Mouse (Mus musculus) thymus, postnatal 10 days (tissue): ENCODE data around the gene Arnt.

ENCODE experiments used
- DNase-seq, 2 experiments: peaks; one replicate each; pipeline ENCODE4 v3.0.0; 2021; ENCODE audit warnings: low spot score in 2 of 2

The Arnt gene

GRCm38 (mm10) chr3:95456367-95456766, 22.2 kb downstream of the Arnt start:
- DNase-seq, result no peak

DNA sequence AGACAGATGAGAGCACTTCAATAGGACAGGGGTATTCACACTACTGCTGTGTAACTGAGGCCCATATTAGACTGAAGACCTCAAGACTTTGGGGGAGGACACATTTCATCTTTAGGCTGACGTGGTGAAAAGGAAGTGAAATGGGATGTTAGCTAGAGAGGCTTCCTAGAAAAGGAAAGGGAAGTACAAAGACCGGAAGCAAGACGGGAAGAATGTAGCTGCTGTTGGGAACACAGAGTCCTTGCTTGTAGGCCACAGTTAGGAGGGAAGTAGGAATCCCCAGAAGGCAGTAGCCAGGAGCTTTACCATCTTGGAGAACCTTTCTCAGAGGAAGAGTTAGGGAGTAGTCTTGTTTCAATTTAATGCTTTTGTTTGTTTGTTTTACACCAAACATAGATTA, 23.6 kb downstream of the Arnt start:
- DNase-seq, result no peak

GRCm38 (mm10) chr3:95459381-95459780, 25.2 kb downstream of the Arnt start:
- DNase-seq, result no peak

- DNase-seq, result no peak
Measured at GRCm38 (mm10) chr3:95463852-95464251, 29.7 kb downstream of the Arnt start.

- DNase-seq, result no peak
Measured at GRCm38 (mm10) chr3:95478966-95479365, 44.8 kb downstream of the Arnt start.

GRCm38 (mm10) chr3:95486421-95486820, 52.2 kb downstream of the Arnt start:
- DNase-seq, result no peak

- no peak for DNase-seq
Measured at GRCm38 (mm10) chr3:95488679-95489078, 54.5 kb downstream of the Arnt start.

DNA sequence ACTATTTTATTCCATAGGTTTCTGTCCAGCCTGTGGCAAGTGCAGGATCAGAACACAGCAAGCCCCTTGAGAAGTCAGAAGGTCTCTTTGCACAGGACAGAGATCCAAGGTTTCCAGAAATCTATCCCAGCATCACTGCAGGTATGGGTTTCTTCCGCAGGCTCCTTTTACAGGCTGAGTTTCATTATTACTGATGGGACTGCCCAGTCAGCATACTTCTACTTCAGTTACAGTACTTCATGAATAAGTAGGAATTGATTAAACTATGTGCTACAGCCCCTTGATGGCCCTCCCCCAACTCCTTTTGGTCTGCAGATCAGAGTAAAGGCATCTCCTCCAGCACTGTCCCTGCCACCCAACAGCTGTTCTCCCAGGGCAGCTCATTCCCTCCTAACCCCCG, 56.0 kb downstream of the Arnt start:
- DNase-seq, result no peak

DNA sequence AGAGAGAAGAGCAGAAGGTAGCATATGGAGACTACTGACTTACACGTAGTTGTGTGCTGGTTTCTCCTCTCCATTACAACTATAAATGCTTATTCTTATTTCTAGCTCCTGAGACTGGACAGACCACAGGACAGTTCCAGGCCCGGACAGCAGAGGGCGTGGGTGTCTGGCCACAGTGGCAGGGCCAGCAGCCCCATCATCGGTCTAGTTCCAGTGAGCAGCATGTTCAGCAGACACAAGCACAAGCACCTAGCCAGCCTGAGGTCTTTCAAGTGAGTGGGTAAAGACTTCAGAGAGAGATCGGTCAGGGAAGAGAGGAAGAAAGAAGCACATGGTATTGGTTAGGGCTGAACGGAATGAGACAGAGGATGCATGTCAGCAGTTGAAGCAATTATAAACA, 60.2 kb downstream of the Arnt start:
- DNase-seq, result peak in 1 of 2 experiments; percentile 31

DNA sequence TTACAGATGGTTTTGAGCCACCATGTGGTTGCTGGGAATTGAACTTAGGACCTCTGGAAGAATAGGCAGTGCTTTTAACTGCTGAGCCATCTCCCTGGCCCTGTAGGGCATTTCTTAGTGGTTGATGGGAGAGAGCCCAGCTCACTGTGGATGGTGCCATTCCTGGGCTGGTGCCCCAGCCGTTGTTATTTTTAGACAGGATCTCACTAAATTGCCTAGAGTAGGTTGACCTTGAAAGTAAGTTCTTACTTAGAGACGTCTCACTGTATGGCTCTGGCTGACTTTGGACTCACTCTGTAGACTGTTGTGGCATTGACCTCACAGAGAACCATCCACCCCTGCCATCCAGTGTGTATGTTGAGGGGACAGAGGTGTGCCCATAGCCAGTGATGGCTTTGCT, 64.0 kb downstream of the Arnt start:
- DNase-seq, result no peak

DNA sequence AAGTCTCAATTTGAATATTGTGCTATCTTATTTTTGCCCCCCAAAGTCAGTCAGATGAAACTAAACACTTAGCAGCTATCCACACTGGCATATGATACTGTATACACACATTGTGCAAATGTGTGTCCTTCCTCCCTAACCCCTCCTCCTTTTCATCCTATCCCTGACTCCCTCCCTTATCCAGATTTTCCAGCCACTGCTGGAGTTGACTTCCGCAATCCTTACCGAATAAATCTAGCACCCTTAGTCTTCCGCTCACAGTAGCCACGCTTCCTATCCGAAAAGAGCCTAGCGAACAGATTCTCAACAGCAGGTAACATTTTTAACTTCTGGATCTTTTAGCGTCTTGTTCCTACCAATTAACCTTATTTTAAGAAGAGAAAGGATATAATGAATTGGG, 64.8 kb downstream of the Arnt start, which contains the start of gene Ctsk:
Gene Ctsk (plus strand): TSS at position 233 of the 400 bp plus-strand sequence.
- no peak for DNase-seq

DNA sequence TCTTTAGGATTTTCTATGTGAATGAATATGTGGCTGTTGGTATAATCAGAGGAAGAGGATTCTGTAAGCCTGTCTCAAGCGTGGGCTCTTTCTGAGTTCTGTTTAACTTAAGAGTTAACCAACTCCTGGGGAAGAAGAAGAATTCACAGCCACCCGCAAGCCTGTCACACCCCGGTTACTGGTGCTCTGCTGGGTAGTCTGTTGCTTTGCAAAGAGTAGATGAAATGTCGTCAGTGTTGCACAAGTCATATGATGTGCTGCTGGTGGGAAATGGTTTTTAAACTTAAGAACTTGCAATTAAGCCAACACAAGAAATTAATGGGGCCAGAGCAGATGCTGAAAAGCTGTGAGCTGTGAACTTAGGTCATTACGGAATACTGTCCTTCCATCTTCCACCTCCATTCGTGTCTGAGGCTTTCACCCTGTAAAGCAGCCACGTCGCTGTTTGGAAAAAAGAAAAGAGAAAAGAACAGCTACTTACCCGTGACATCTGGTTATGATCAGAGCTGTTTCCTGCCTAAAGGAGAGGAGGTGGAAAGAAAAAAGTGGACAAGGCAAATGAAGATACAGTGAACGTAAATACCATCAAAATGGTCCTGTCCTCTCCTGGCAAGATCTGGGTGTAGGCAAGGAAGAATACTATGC, 65.4 kb downstream of the Arnt start:
- no peak for DNase-seq

- DNase-seq, result no peak
Measured at GRCm38 (mm10) chr3:95502312-95502711, 68.1 kb downstream of the Arnt start.

GRCm38 (mm10) chr3:95509348-95509747, 75.2 kb downstream of the Arnt start:
- DNase-seq, result no peak

DNA sequence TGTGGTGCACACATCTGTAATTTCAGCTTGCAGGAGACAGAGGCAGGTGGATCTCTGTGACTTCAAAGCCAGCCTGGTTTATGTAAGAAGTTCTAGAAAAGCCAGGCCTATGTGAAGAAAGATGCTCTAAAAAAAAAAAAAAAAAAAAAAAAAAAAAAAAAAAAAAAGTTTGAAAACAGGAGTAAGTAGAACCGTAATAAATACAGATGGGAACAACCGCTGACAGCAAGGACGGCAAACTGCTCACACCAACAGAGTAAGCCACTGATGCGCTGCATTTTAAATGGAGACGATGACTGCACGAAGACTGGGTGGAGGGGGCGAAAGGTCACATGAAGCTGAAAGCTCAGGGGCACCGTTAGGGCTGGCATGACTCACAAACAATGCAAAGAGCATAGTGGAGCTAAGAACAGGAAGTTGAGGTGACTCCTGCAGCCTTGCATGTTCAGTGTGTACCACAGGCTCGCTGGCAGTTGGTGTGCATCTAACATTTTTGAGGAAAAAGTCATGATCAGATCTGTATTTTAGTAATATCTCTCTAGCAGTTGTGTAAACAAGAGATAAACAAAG, 77.5 kb downstream of the Arnt start:
- DNase-seq, result peak; percentile 44 to 47

DNA sequence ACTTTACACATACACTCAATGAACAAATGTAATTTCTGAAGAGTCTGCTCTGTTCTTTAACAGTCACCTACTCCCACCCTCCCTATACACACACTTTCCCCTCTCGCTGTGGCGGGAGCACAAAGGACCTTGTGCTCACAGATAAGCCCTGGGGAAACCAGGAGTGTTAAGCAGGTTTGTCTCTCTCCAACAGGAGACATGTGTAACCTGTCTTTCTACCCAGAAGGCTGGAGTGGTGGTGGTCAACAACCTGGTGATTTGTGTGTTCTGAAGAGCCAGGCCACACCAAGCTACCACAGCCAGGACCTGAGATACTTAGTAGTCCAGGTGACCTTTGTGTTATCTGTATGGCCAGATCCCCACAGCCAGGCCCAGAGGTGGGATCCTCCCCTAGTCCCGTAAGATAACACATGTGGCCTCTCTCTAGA, 82.4 kb downstream of the Arnt start:
- DNase-seq, result no peak

DNA sequence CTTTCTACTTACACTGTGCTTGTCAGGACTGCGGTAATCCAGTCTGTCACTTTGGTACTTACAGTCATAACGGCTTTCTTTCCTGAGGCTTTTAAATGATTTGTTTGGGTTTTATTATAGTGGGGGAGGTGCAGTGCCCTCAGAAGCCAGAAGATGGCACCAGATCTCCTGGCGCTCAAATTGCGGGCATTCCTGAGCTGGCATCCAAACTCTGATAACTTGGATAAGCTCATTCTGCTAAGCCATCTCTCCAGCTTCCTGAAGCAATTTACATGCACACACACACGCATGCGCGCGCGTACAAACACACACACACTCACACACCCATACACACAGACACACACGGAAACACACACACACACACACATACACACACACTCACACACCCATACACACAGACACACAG, 83.3 kb downstream of the Arnt start:
- DNase-seq, result peak; percentile 15 to 56

GRCm38 (mm10) chr3:95518891-95519290, 84.7 kb downstream of the Arnt start:
- no peak for DNase-seq

DNA sequence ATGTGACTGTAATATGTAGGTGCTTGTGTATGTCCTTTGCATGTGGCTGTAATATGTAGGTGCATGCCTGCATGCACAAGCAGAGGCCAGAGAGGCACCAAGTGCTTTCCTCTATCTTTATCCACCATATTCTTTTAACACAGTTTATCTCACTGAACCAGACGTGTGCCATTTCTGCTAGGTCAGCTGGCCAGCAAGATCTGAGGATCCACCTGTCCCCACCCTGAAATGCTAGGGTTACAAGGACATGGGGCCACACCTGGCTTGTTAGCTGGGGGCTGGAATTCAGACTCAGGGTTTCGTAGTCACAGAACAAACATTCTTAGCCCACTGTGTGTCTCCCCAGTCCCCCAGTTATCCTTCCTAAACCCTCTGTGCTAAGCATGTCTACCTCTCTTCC, 85.1 kb downstream of the Arnt start:
- DNase-seq, result no peak

- DNase-seq, result no peak
Measured at GRCm38 (mm10) chr3:95520100-95520499, 85.9 kb downstream of the Arnt start.

DNA sequence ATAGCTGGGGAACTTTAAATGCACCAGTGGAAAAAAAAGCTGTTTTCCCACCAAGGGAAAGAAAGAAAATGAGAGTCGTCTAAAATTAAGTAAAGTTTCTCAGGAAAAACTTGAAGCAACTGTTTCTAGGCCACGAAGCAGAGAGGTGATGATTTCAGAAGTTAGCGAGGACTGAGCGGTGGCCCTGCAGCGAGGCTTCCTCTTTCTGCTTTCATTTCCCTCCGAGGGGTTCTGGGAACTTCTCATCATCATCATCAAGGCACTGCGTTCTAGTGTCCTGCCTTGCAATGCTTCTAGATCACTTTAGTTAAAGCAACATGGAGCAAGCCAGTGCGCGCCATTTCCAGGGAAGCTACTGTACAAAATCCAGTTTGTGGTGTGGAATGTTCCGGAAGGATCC, 87.0 kb downstream of the Arnt start:
- DNase-seq, result no peak

- DNase-seq, result no peak
Measured at GRCm38 (mm10) chr3:95523662-95524061, 89.5 kb downstream of the Arnt start.

GRCm38 (mm10) chr3:95524673-95525072, 90.5 kb downstream of the Arnt start:
- no peak for DNase-seq

DNA sequence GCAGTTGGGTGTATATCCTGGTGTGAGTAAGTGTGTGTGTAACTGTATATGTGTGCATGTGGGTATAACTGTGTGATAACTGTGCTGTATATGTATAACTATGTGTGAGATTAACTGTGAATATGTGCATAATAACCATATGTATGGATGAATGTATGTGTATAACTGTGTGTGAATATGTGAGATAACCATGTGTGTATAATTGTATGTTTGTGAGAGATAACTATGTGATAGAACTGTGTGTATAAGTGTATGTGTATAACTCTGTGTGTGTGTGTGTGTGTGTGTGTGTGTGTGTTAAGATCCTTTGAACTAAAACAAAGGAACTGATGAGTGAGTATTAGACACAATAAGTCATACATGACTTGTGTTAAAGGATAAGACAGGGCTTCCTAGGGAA, 91.9 kb downstream of the Arnt start:
- no peak for DNase-seq
